Mouse (Mus musculus) liver, embryonic 14.5 days (tissue): ENCODE measurements at regions not wholly inside any gene's neighbourhood (a gene's known extent, or its start where the extent isn't known, plus 50 kb on each side); places are given as distances from the start of the nearest gene placed in this dataset.
A peak's percentile ranks its signal among the peaks of the same experiment; 100 is the strongest.
"Not testable (repeated sequence)": the region's sequence is repeated elsewhere in the genome, so short reads cannot be mapped to it uniquely, and the experiment has no call there.

ENCODE experiments used
- ATAC-seq: fragments of 200-750 bp; cut with Nextera tagmentation; 2 replicates; pipeline ENCODE4 v1.8.0; 2017; ENCODE audit warnings: moderate number of reproducible peaks, mild to moderate bottlenecking, moderate library complexity; ENCODE audit not compliant: insufficient read depth
- DNase-seq, 3 experiments: peaks; one replicate each; pipeline ENCODE4 v3.0.0-alpha.2; 2012 to 2013; ENCODE audit warnings: low read depth in 3 of 3, low spot score in 3 of 3
- H3K27ac ChIP-seq: fragments of 300-500 bp; sonication (generic); 2 replicates; pipeline ENCODE4 v1.5.1; 2014; ENCODE audit warnings: moderate library complexity, mild to moderate bottlenecking, control low read depth, inconsistent platforms
- H3K27me3 ChIP-seq: fragments of 300-500 bp; sonication (generic); 2 replicates; pipeline ENCODE4 v1.6.1; 2014; ENCODE audit warnings: mild to moderate bottlenecking, low read length, moderate library complexity; ENCODE audit not compliant: control insufficient read depth, insufficient read depth
- H3K36me3 ChIP-seq: fragments of 300-500 bp; sonication (generic); replicated peaks from 2 replicates; pipeline ENCODE4 v1.6.1; 2014; ENCODE audit warnings: low read depth; ENCODE audit not compliant: control insufficient read depth, insufficient read depth
- H3K4me1 ChIP-seq, 2 experiments: fragments of 200-500 bp in 1 of 2; fragments of 300-500 bp in 1 of 2; sonication (generic) in 1 of 2; replicated peaks; 2 replicates each; pipeline ENCODE4 v1.6.1; 2012 to 2014; ENCODE audit warnings: antibody characterized with exemption in 1 of 2, inconsistent platforms in 1 of 2, low read length in 1 of 2; ENCODE audit not compliant: control insufficient read depth in 2 of 2, insufficient read depth in 2 of 2
- H3K4me2 ChIP-seq: fragments of 300-500 bp; sonication (generic); 2 replicates; pipeline ENCODE4 v1.6.1; 2014; ENCODE audit warnings: low read depth, mild to moderate bottlenecking, control low read depth, moderate library complexity
- H3K4me3 ChIP-seq, 2 experiments: fragments of 200-500 bp in 1 of 2; fragments of 300-500 bp in 1 of 2; sonication (generic) in 1 of 2; 2 replicates each; pipeline ENCODE4 v1.5.1; 2012 to 2014; ENCODE audit warnings: low read depth in 2 of 2, low read length in 2 of 2, mild to moderate bottlenecking in 2 of 2, control low read depth in 1 of 2, inconsistent platforms in 1 of 2, moderate library complexity in 1 of 2; ENCODE audit not compliant: insufficient read depth in 1 of 2
- H3K9ac ChIP-seq: fragments of 300-500 bp; sonication (generic); replicated peaks from 2 replicates; pipeline ENCODE4 v1.6.1; 2014; ENCODE audit warnings: mild to moderate bottlenecking, control low read depth, moderate library complexity
- H3K9me3 ChIP-seq: fragments of 300-500 bp; sonication (generic); 2 replicates; pipeline ENCODE4 v1.6.1; 2016; ENCODE audit warnings: low read length, mixed read lengths; ENCODE audit not compliant: control insufficient read depth
- CTCF ChIP-seq: IDR thresholded peaks from 2 replicates; pipeline ENCODE4 v1.5.1; 2016; ENCODE audit warnings: antibody characterized with exemption, low read depth, control low read depth
- EP300 ChIP-seq: IDR thresholded peaks from 2 replicates; pipeline ENCODE4 v1.6.1; 2016; ENCODE audit warnings: antibody characterized with exemption, low read depth
- WGBS: fragments of 180-500 bp; shearing (Covaris S2); extraction: QIAGEN DNeasy Blood & Tissue Kit; methylation state at CpG from one replicate; pipeline ENCODE4 v1.1.7; 2014; ENCODE audit not compliant: insufficient replicate concordance; 5-methylcytosine and 5-hydroxymethylcytosine counted together

DNA sequence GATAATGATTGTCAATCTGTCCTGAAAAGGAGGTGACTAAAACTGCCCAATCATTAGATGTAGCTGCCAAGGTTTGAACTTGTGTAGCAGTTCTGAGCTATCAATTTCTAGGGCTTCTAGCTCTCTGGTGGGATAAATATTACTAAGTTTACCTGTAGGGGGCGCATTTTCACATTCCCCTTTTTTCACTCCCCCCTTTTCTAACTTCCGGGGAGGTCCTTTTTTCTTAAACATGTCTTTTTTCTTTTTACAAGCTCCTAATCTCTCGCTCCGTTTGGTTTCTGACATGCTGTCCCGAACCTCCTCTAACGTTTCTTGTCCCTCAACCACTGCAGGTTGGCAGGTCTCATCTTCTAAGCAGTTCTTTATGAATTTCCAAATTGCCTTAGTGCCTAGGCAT is 2129.0 kb downstream of the Cntnap5b start:
- H3K36me3 ChIP-seq, H3K9ac ChIP-seq, H3K4me2 ChIP-seq, H3K9me3 ChIP-seq, H3K4me3 ChIP-seq, H3K27ac ChIP-seq, H3K27me3 ChIP-seq, DNase-seq, ATAC-seq, H3K4me1 ChIP-seq: not testable (repeated sequence)
- WGBS = 65% methylated on average over 6 of the region's 6 CpGs

DNA sequence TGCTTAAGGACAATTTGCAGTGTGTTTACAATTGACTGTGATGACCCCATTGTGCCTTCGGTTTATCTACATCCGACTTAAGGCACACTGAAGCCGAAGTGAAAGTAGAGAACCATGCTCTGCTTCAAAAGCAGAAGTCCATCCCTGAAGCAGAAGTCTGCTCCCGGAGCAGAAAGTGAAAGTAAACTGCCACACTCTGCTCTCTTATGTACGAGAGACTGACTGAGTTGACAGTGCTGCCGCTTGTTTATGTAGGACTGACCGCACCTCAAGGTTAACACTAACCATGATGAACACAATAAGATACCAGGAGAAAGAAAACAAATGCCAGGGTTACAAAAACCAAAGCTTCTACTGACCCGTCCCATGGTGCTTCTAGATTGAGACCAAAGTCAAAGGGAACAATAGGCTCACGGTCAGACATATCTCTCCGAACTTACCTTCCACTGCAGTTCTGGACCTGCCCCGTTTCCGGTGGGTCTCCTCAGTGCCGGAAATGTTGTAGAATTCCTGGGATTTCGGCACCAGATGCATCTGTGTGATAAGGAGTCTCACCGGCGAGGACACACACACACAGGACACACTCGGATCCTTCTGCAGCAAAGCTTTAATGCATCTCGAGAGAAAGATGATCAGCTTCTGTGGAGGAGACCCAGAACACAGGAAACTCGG is 2129.7 kb downstream of the Cntnap5b start:
- not testable (repeated sequence) for H3K36me3 ChIP-seq, H3K27me3 ChIP-seq, H3K9me3 ChIP-seq, H3K4me3 ChIP-seq, ATAC-seq, H3K4me1 ChIP-seq, H3K9ac ChIP-seq, H3K27ac ChIP-seq
- H3K4me2 ChIP-seq = peak overlapping the region; percentile 4; the same call in 1 of the 2 replicates
- 57% methylated on average over 18 of the region's 19 CpGs for WGBS
- peak in 1 of 3 experiments; percentile 0 for DNase-seq

DNA sequence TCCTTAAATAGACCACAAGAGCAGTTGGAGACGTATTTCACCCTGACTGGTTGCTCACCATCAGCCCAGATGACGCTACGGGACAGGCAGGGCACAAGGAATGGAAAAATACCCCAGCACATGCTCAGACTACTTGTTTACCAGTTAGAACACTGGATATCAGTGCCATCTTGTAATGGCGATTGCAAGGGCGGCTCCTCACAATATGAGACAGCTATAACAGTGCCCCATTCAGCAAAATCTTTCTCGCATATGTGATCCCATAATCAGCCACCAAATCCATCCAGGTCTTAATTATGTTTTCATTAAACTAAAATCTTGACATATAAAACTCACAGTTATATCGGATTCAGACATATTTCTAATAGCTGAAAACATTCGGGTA is 2130.3 kb downstream of the Cntnap5b start:
- not testable (repeated sequence) for ATAC-seq, H3K27ac ChIP-seq, H3K4me1 ChIP-seq, H3K4me2 ChIP-seq, H3K4me3 ChIP-seq, DNase-seq, H3K27me3 ChIP-seq, H3K9me3 ChIP-seq, H3K9ac ChIP-seq, H3K36me3 ChIP-seq
- 67% methylated on average over 8 of the region's 8 CpGs for WGBS

DNA sequence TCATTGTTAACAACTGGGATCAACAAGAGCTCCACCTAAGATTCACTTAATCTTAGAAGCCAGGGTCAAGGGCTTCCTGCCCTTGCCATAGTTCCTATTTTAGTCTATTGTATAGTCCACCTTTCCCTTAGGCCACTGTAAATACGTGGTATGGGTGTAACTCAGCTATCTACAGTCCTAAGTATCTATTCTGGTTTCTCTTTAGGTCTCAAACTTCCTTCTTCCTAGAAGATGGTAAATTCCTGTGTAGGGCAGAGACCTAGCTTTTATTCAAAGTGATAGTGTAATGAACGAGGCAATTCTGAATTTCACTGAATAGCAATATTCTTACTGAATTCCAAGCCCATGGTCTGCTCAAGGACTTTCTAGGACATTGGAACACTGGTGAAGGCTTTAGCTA is 2144.4 kb downstream of the Cntnap5b start:
- ATAC-seq, DNase-seq, H3K27me3 ChIP-seq, H3K9ac ChIP-seq, H3K4me3 ChIP-seq, H3K27ac ChIP-seq, H3K9me3 ChIP-seq, H3K4me2 ChIP-seq, H3K36me3 ChIP-seq, H3K4me1 ChIP-seq: not testable (repeated sequence)
- WGBS = 57% methylated on average over 2 of the region's 2 CpGs

DNA sequence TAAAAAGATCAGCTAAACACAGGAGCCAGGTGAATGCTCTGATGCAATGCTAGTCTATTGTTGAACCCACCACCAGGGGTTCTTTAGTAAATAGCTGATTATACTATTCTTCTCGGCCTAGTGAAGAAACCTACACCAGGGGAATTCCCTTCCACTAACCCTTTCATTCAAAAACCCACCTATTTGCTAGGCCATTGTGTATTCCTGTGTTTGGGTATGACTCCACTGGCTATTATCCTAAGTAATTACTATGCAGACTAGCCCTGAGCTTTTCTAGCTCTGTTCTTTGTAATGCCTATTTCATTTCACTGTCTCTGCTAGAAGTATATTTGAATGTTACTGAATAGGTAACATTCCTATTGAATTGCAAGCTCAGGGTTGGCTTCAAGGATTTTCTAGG is 2146.3 kb downstream of the Cntnap5b start:
- Histone ChIP-seq H3K9me3 (no peaks in the 10 kb centered on the region), H3K4me1 (no peaks in the 10 kb centered on the region), H3K9ac (no peak overlapping the region), H3K4me2 (no peak overlapping the region), H3K27ac (no peak overlapping the region), H3K4me3 (no peak overlapping the region), H3K27me3 (no peaks in the 10 kb centered on the region), H3K36me3 (no peaks in the 10 kb centered on the region)
- WGBS = 32% methylated on average over 1 of the region's 1 CpGs
- ATAC-seq (no peak), DNase-seq (no peak)
- TF ChIP-seq CTCF (no peak), EP300 (no peak)

DNA sequence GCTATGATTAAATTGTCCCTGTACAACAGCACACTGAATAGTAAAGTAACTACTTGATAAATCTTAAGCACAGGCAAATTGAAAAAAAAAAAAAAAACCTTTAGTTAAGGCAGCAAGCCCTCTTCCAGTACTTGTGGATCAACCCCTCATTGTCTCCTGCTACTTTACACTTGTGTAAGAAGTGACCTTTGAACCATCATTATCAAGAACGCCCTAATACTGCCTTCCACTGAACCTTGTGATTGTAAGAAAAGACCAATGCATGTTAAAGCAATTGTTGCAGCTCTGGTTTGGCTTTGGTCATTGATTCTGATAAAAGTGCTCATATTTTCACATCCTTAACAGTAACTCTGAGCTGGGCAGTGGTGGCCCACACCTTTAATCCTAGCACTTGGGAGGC is 2168.5 kb downstream of the Cntnap5b start:
- no peak overlapping the region for H3K27ac ChIP-seq
- H3K4me2 ChIP-seq = no peak overlapping the region
- H3K9me3 ChIP-seq = no peaks in the 10 kb centered on the region
- DNase-seq (no peak), ATAC-seq (no peak)
- H3K9ac ChIP-seq = no peak overlapping the region
- TF ChIP-seq EP300 (no peak), CTCF (no peak)
- no peaks in the 10 kb centered on the region for H3K36me3 ChIP-seq
- no peaks in the 10 kb centered on the region for H3K27me3 ChIP-seq
- no peak overlapping the region for H3K4me3 ChIP-seq
- no peaks in the 10 kb centered on the region for H3K4me1 ChIP-seq
- WGBS = 50% methylated on average over 1 of the region's 1 CpGs
